Mouse (Mus musculus) adrenal gland, postnatal 14 days (tissue): ENCODE data around the gene Gm5796. TPM values are rescaled to one million over a fixed set of nuclear protein-coding genes. Genes with fewer than 3 reads are reported as not detected.
"Not testable (repeated sequence)": the region's sequence is repeated elsewhere in the genome, so short reads cannot be mapped to it uniquely, and the experiment has no call there.

ENCODE experiments used
- DNase-seq: peaks from one replicate; pipeline ENCODE4 v3.0.0; 2021; ENCODE audit warnings: mixed read lengths
- long read RNA-seq, 2 experiments: library from polyadenylated mRNA; stranded (forward); transcript quantifications; one replicate each; pipeline ENCODE4 v2.0.0; 2021
- total RNA-seq: library from RNA; stranded (reverse); gene quantifications from 2 replicates; pipeline ENCODE4 v1.2.3, GENCODE M21; 2021

The Gm5796 gene
- 0.45 and 1.7 TPM in 2 replicates for total RNA-seq
- long read RNA-seq, experiment 1, result 0 reads
- long read RNA-seq, experiment 2, result 0 reads

GRCm38 (mm10) chr14:4023641-4024040 is at the start of gene Gm5796:
Gm5796 (plus strand) TSS chr14:4023941.
- DNase-seq, result not testable (repeated sequence)

- DNase-seq, result not testable (repeated sequence)
Measured at GRCm38 (mm10) chr14:3998094-3998493, 25.6 kb upstream of the Gm5796 start, which contains the start of gene Gm3099. Gm3099 (plus strand) TSS chr14:3998394.

- DNase-seq, result not testable (repeated sequence)
Measured at GRCm38 (mm10) chr14:4083820-4084219, 60.1 kb downstream of the Gm5796 start, which contains the start of gene Gm3115. Gm3115 (plus strand) TSS chr14:4084120.

Other genes with a start within 250 kb of the Gm5796 start
- gene Gm3002, start 213.9 kb upstream of the Gm5796 start, total RNA-seq, result 0.22 TPM in 1 of 2 replicates, not detected in the other
- gene Gm3033, start 177.7 kb upstream of the Gm5796 start, total RNA-seq, result not detected in 2 replicates
- not detected in 2 replicates for gene Gm2916, start 139.8 kb upstream of the Gm5796 start, total RNA-seq
- not detected in 2 replicates for gene Gm3029, start 92.2 kb upstream of the Gm5796 start, total RNA-seq
- gene Gm3095, start 60.4 kb upstream of the Gm5796 start, total RNA-seq, result not detected in 2 replicates
- not detected in 2 replicates for gene Gm3099, start 25.5 kb upstream of the Gm5796 start, total RNA-seq
- 0.26 and 0.37 TPM in 2 replicates for gene Gm3115, start 60.2 kb downstream of the Gm5796 start, total RNA-seq
- 1.4 and 2.1 TPM in 2 replicates for gene Gm8108, start 86.6 kb downstream of the Gm5796 start, total RNA-seq
- not detected in 2 replicates for gene Gm3127, start 141.1 kb downstream of the Gm5796 start, total RNA-seq
- not detected in 2 replicates for gene Gm2974, start 158.6 kb downstream of the Gm5796 start, total RNA-seq
- gene Gm3138, start 225.7 kb downstream of the Gm5796 start, total RNA-seq, result not detected in 2 replicates